Mouse (Mus musculus) left cerebral cortex, postnatal 25 days (tissue): ENCODE data around the gene Gk. TPM values are rescaled to one million over a fixed set of nuclear protein-coding genes. Genes with fewer than 3 reads are reported as not detected.

Experiments used
- total RNA-seq, 2 experiments: library from RNA; stranded (reverse); gene quantifications; 2 replicates each; pipeline ENCODE4 v1.2.3; 2021

The Gk gene
- total RNA-seq, 2 experiments from 2014 or later: 23.3 to 24.4 TPM

Other genes starting within 250 kb of the Gk start
- 10 to 100 TPM; 17.5 to 18.2 TPM for gene Tab3, start 202.8 kb downstream of the Gk start, total RNA-seq
- under 1 TPM; 0.09 to 0.18 TPM for gene 5430427O19Rik, start 93.5 kb upstream of the Gk start, total RNA-seq